Mouse (Mus musculus) liver, postnatal 0 days (tissue): ENCODE measurements around the gene Meis1. TPM values are rescaled to one million over a fixed set of nuclear protein-coding genes. Genes with fewer than 3 reads are reported as not detected.

ENCODE experiments used
- ATAC-seq: fragments of 200-750 bp; cut with Nextera tagmentation; 2 replicates; pipeline ENCODE4 v1.8.0; 2017; ENCODE audit warnings: mild to moderate bottlenecking, moderate library complexity
- DNase-seq: peaks from one replicate; pipeline ENCODE4 v3.0.0-alpha.2; 2016
- H3K27ac ChIP-seq: fragments of 300-500 bp; sonication (generic); 2 replicates; pipeline ENCODE4 v1.5.1; 2014; ENCODE audit warnings: antibody characterized with exemption, moderate library complexity, mild to moderate bottlenecking, low read depth
- H3K27me3 ChIP-seq: fragments of 300-500 bp; sonication (generic); 2 replicates; pipeline ENCODE4 v1.6.1; 2014; ENCODE audit warnings: low read length, control low read depth, mixed read lengths; ENCODE audit not compliant: insufficient read depth
- H3K36me3 ChIP-seq: fragments of 300-500 bp; sonication (generic); replicated peaks from 2 replicates; pipeline ENCODE4 v1.6.1; 2014; ENCODE audit warnings: mild to moderate bottlenecking, control low read depth, low read length, moderate library complexity, mixed read lengths; ENCODE audit not compliant: insufficient read depth
- H3K4me1 ChIP-seq: fragments of 300-500 bp; sonication (generic); 2 replicates; pipeline ENCODE4 v1.6.1; 2014; ENCODE audit warnings: antibody characterized with exemption, mild to moderate bottlenecking, control low read depth; ENCODE audit not compliant: insufficient read depth
- H3K4me2 ChIP-seq: fragments of 300-500 bp; sonication (generic); 2 replicates; pipeline ENCODE4 v1.6.1; 2014; ENCODE audit warnings: low read depth, mild to moderate bottlenecking, low read length, moderate library complexity, mixed read lengths
- H3K4me3 ChIP-seq: fragments of 300-500 bp; sonication (generic); 2 replicates; pipeline ENCODE4 v1.5.1; 2014; ENCODE audit warnings: low read depth, low read length
- H3K9ac ChIP-seq: fragments of 300-500 bp; sonication (generic); replicated peaks from 2 replicates; pipeline ENCODE4 v1.6.1; 2014; ENCODE audit warnings: mild to moderate bottlenecking, moderate library complexity
- H3K9me3 ChIP-seq: fragments of 300-500 bp; sonication (generic); 2 replicates; pipeline ENCODE4 v1.6.1; 2016; ENCODE audit warnings: mild to moderate bottlenecking, control low read depth, low read length, mixed read lengths
- CTCF ChIP-seq: sonication (generic); IDR thresholded peaks from 2 replicates; pipeline ENCODE4 v1.5.1; 2016; ENCODE audit warnings: antibody characterized with exemption, low read depth
- EP300 ChIP-seq: IDR thresholded peaks from 2 replicates; pipeline ENCODE4 v1.6.1; 2016; ENCODE audit warnings: antibody characterized with exemption, low read depth, mild to moderate bottlenecking
- WGBS: fragments of 180-500 bp; shearing (Covaris S2); extraction: QIAGEN DNeasy Blood & Tissue Kit; methylation state at CpG from one replicate; pipeline ENCODE4 v1.1.7; 2014; ENCODE audit not compliant: insufficient replicate concordance; 5-methylcytosine and 5-hydroxymethylcytosine counted together
- polyA plus RNA-seq: library from polyadenylated mRNA; unstranded; fragments of >200 nt; fragmentation: Nextera tagmentation; extraction: Ambion mirVana; gene quantifications from 2 replicates; pipeline ENCODE4 v1.2.1, GENCODE M21; 2015

Gene Meis1
- polyA plus RNA-seq, 1 experiment from 2014 or later = 6.7 TPM

DNA sequence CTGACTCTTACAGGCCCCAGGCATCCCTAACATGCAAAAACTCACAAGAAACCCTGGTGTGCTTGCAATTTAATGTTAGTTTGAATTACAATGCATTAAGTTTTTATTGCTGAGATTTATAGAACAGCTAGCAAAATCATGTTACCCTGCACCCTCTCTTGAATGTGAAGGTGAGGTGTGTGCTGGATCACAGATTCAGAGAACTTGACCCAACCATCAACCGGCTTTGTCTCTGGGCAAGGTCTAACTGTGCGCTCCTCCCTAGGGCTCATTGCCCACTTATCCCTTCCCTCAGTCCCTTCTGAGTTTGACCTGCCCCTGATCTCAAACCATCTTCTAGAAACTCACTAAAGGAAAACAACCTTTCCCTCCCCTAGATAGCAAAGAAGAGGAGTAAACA is 6.8 kb downstream of the Meis1 start:
- Histone ChIP-seq H3K4me1 (peaks cover 9% of the 10 kb centered on the region; the same call in 1 of the 2 replicates), H3K27me3 (peaks cover 12% of the 10 kb centered on the region; the same call in 1 of the 2 replicates), H3K27ac (no peak overlapping the region), H3K9me3 (no peaks in the 10 kb centered on the region), H3K36me3 (0 out of 2 replicates have a peak, but pooled peaks cover 4% of the 10 kb centered on the region), H3K4me2 (no peak overlapping the region), H3K4me3 (no peak overlapping the region), H3K9ac (no peak overlapping the region)
- TF ChIP-seq EP300 = no peak
- no peak for TF ChIP-seq CTCF
- DNase-seq = no peak
- WGBS = 70% methylated on average over 2 of the region's 2 CpGs
- no peak for ATAC-seq

DNA sequence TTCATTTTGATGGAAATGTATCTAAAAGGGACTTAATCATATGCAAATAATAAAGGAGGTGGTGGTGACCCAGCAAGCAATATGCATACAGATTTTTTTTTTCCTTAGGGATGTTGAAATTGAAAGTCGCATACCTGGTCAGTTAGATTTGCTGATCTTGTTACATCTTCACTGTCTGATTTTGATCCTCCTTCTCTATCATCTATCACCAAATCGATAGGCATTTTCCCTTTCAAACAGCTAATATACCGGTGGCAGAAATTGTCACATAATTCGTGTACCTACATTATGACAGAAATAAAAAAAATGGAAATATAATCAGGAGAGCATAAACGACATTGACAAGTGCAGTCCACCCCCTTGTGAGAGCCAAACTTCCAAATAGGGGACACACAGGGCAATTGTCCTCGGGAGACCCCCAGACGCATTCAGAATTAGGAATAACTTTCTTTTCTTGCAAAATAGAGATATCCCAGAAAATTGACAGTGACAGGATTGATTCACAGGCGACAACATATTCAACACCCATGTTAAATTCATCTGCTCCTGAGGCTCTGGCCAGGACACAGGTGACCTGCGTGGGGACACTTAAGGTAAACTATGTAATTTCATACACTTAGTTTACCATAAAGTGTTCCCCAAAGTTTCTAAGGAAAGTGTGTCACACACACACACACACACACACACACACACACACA is 7.5 kb downstream of the Meis1 start:
- Histone ChIP-seq H3K9me3 (no peaks in the 10 kb centered on the region), H3K4me2 (no peak overlapping the region), H3K27ac (no peak overlapping the region), H3K4me3 (no peak overlapping the region), H3K4me1 (0 out of 2 replicates have a peak, but pooled peaks cover 5% of the 10 kb centered on the region), H3K9ac (no peak overlapping the region), H3K27me3 (peaks cover 5% of the 10 kb centered on the region; the same call in 1 of the 2 replicates), H3K36me3 (0 out of 2 replicates have a peak, but pooled peaks cover 4% of the 10 kb centered on the region)
- WGBS = 61% methylated on average over 9 of the region's 9 CpGs
- TF ChIP-seq CTCF (no peak), EP300 (no peak)
- ATAC-seq (no peak), DNase-seq (no peak)

DNA sequence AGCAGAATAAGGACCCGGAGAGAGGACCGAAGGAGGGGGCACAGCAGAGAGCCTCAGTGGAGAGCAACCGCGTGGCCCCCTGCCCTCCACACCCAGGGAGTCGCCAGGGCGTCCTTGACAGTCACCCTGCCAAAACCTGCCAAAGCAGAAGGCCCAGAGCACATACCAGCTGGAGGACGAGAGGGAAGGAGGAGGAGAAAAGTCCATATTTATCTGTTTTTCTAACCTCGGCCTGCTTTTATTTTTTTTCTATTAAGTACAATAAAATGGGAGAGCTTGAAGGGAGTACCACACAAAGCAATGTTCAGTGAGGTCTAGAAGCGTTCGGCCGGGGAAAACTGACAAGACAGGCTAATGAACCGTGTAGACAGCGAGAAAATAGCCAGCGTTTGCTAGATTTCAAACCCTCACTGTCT is 8.4 kb downstream of the Meis1 start:
- WGBS = 53% methylated on average over 14 of the region's 14 CpGs
- Histone ChIP-seq H3K9me3 (no peaks in the 10 kb centered on the region), H3K27me3 (peaks cover 5% of the 10 kb centered on the region; the same call in 1 of the 2 replicates), H3K27ac (no peak overlapping the region), H3K9ac (no peak overlapping the region), H3K4me3 (no peak overlapping the region), H3K4me2 (no peak overlapping the region), H3K4me1 (no peaks in the 10 kb centered on the region), H3K36me3 (0 out of 2 replicates have a peak, but pooled peaks cover 4% of the 10 kb centered on the region)
- ATAC-seq (no peak), DNase-seq (no peak)
- no peak for TF ChIP-seq CTCF
- no peak for TF ChIP-seq EP300

DNA sequence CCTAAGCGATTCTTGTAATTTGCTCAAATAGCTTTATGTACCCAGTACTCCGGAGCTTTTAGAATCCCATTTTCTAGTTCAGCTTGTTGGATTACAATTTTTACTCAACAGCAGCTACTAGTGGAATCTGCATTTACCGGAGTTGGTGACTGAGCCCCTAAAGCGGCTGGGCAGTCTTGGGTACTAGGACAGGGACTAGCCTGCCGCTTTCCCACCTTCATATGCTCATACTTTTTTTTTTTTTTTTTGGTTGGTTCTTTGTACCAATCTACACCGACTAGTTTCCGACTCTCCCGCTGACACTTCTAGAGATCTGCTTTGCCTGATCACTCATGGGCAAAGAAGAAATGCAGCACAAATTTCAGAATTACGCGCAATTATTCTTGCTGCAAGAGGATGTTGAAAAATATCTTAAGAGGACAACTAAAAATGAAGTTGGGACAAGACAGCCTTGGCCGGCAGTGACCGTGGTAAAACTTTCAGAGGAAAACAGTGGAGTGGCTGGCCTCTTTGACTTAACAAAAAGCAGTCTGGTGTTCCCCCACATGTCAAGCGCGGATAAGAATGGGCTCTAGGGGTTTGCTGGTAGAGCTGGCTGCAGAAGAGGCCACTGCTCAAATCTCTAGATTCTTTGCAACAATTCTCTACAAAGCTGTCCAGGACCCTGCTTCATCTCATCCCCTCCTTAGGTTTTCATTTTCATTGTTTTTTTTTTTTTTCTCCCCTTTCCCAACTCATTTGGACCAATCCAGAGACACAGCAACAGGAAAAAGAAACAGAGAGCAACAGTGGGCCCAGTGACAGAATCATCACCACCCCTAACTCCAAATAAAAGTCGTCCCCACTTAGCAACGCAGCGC is 9.0 kb downstream of the Meis1 start:
- WGBS = 61% methylated on average over 17 of the region's 17 CpGs
- H3K4me2 ChIP-seq = no peak overlapping the region
- peaks cover 5% of the 10 kb centered on the region; the same call in 1 of the 2 replicates for H3K27me3 ChIP-seq
- TF ChIP-seq EP300 = no peak
- TF ChIP-seq CTCF = no peak
- H3K4me1 ChIP-seq = no peaks in the 10 kb centered on the region
- H3K36me3 ChIP-seq = 0 out of 2 replicates have a peak, but pooled peaks cover 4% of the 10 kb centered on the region
- ATAC-seq (no peak), DNase-seq (no peak)
- no peak overlapping the region for H3K27ac ChIP-seq
- no peak overlapping the region for H3K4me3 ChIP-seq
- H3K9ac ChIP-seq = no peak overlapping the region
- H3K9me3 ChIP-seq = no peaks in the 10 kb centered on the region

DNA sequence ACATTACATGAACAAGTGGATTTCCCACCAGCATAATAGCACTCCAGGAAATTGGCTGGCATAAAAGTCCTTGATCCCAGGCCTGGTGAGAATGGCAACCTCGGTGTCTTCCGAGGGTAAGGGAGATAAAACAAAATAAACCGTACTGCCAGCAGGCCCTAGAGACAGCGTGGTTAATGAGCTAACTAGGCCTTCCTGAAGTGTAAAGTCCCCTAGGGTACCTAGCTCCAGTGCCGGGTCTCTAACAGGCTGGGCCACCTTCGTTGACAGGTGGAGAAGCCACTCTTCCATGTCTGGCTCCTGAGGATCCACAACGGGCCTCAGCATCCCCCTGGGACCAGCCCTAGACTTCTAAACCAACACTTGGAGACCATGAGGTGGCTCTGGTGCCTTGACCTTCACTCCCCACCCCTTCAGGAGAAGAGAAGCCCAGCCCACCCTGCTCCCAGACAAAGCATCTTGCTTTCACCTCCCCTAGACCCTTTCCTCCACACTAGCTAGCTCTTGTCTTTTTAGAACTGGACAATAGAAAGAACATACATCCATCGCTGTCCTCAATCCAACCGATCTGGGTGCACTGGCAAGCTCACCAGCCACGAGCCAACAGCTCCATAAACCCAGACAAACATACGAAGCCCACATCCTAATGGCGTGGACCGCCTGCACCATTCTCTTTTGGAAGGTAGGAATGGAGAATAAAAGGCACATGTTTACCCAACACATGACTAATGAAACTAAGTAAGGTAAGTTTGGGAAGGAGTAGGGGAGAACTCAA is 10.0 kb downstream of the Meis1 start:
- H3K4me2 ChIP-seq = no peak overlapping the region
- H3K36me3 ChIP-seq = 0 out of 2 replicates have a peak, but pooled peaks cover 4% of the 10 kb centered on the region
- no peaks in the 10 kb centered on the region for H3K27me3 ChIP-seq
- no peak overlapping the region for H3K9ac ChIP-seq
- DNase-seq = no peak
- H3K9me3 ChIP-seq = no peaks in the 10 kb centered on the region
- TF ChIP-seq EP300 = no peak
- no peak for TF ChIP-seq CTCF
- H3K4me1 ChIP-seq = no peaks in the 10 kb centered on the region
- no peak overlapping the region for H3K27ac ChIP-seq
- H3K4me3 ChIP-seq = no peak overlapping the region
- 56% methylated on average over 13 of the region's 13 CpGs for WGBS
- ATAC-seq = no peak
